8 mouse cellular contexts compared by ENCODE assay signal in genomic region chr16:46010153-46010905, GRCm38 (mm10). TPM values are rescaled to one million over a fixed set of nuclear protein-coding genes. Genes with fewer than 3 reads are reported as not detected.
DNase-seq lines count a peak whose midpoint lies in the region; ATAC-seq and TF ChIP-seq lines count a peak whose summit lies in the region.

Plcxd2 (minus strand) TSS chr16:46010218.

- H3ac ChIP-seq in myocyte (ENCODE audit: control insufficient read depth, insufficient read length), result no peak within 1 kb of the TSS

- peaks cover 25% of the 10 kb centered on the region for H3K4me1 ChIP-seq in forebrain, embryonic 10.5 days
- H3K4me1 ChIP-seq in heart, embryonic 14.5 days (ENCODE audit: control insufficient read depth in 2 of 2, insufficient read depth in 2 of 2, low read length in 2 of 2), result peaks cover 3 to 4% of the 10 kb centered on the region in 2 experiments; a peak in 2 of 4 replicates
- H3K4me1 ChIP-seq in liver, embryonic 11.5 days (replicated peaks; ENCODE audit: control insufficient read depth, insufficient read depth, low read length), result 0 out of 2 replicates have a peak, but pooled peaks cover 2% of the 10 kb centered on the region

- no peaks in the 10 kb centered on the region for H3K36me3 ChIP-seq in forebrain, embryonic 10.5 days (replicated peaks)
- H3K36me3 ChIP-seq in heart, embryonic 14.5 days (ENCODE audit: control insufficient read depth, insufficient read depth, low read length), result no peaks in the 10 kb centered on the region
- no peaks in the 10 kb centered on the region for H3K36me3 ChIP-seq in liver, embryonic 11.5 days (ENCODE audit: control insufficient read depth, insufficient read depth, low read length)
- no peaks in the 10 kb centered on the region for H3K36me3 ChIP-seq in myocyte (ENCODE audit: control insufficient read depth, insufficient read depth)

- peak; percentile 80 for ATAC-seq in CD4-positive, CD25-positive, alpha-beta regulatory T cell, adult 4 months
- peak; percentile 100 for ATAC-seq in heart, embryonic 14.5 days (ENCODE audit: insufficient number of reproducible peaks, insufficient read depth, low FRiP score, low read depth)
- ATAC-seq in liver, embryonic 11.5 days (replicated peaks; ENCODE audit: low FRiP score), result peak; percentile 97

- H3K4me2 ChIP-seq in heart, embryonic 14.5 days (ENCODE audit: low read length), result peak within 1 kb of the TSS; percentile 97
- peak within 1 kb of the TSS; percentile 87 for H3K4me2 ChIP-seq in liver, embryonic 11.5 days
- H3K4me2 ChIP-seq in myocyte (ENCODE audit: low read depth), result peak within 1 kb of the TSS; percentile 91

- DNase-seq in c-Kit-positive CD71-positive TER-119-negative erythroid progenitor cells, embryonic 14.5 days (ENCODE audit: low read depth), result peak; percentile 78
- peak; percentile 95 for DNase-seq in forebrain, embryonic 10.5 days (ENCODE audit: extremely low spot score, low spot score)
- peak; percentile 96 for DNase-seq in kidney, postnatal 10 days
- peak; percentile 91 for DNase-seq in liver, embryonic 11.5 days (ENCODE audit: low spot score)
- DNase-seq in spleen, postnatal 4 days (ENCODE audit: low spot score in 2 of 2), result peak; percentile 83 to 90

- under 1% methylated on average over 39 of the region's 39 CpGs for WGBS in forebrain, embryonic 10.5 days
- whole genome bisulfite sequencing in heart, embryonic 14.5 days, result 0% methylated on average over 39 of the region's 39 CpGs
- under 1% methylated on average over 38 of the region's 39 CpGs for whole genome bisulfite sequencing in liver, embryonic 11.5 days

- H3K79me2 ChIP-seq in myocyte (ENCODE audit: control insufficient read depth, insufficient read depth), result no peaks in the 10 kb centered on the region

- H3K9me3 ChIP-seq in forebrain, embryonic 10.5 days, result no peaks in the 10 kb centered on the region
- no peaks in the 10 kb centered on the region for H3K9me3 ChIP-seq in heart, embryonic 14.5 days (ENCODE audit: control insufficient read depth, low read length)
- no peaks in the 10 kb centered on the region for H3K9me3 ChIP-seq in liver, embryonic 11.5 days (ENCODE audit: control insufficient read depth, low read length)

- H3K4me3 ChIP-seq in forebrain, embryonic 10.5 days, result peak within 1 kb of the TSS; percentile 61
- H3K4me3 ChIP-seq in heart, embryonic 14.5 days (ENCODE audit: control insufficient read depth in 1 of 2, insufficient read depth in 1 of 2, low read depth in 1 of 2, low read length in 2 of 2), result peak within 1 kb of the TSS; percentile 66 to 80
- H3K4me3 ChIP-seq in liver, embryonic 11.5 days (ENCODE audit: low read depth, low read length), result peak within 1 kb of the TSS; percentile 63
- H3K4me3 ChIP-seq in myocyte, result peak within 1 kb of the TSS; percentile 52

- peak within 1 kb of the TSS; percentile 84 for H3K27ac ChIP-seq in forebrain, embryonic 10.5 days
- H3K27ac ChIP-seq in heart, embryonic 14.5 days (replicated peaks in 1 of 2; ENCODE audit: control insufficient read depth in 1 of 2, insufficient read depth in 1 of 2, low read depth in 2 of 2, low read length in 2 of 2), result peak within 1 kb of the TSS; percentile 42 to 66
- peak within 1 kb of the TSS; percentile 69 for H3K27ac ChIP-seq in liver, embryonic 11.5 days (ENCODE audit: low read depth, low read length)

- peak within 1 kb of the TSS; percentile 77 for H3K9ac ChIP-seq in heart, embryonic 14.5 days (ENCODE audit: low read length)
- H3K9ac ChIP-seq in liver, embryonic 11.5 days (ENCODE audit: low read depth, low read length), result peak within 1 kb of the TSS; percentile 68

- H3K27me3 ChIP-seq in forebrain, embryonic 10.5 days (ENCODE audit: poor library complexity, severe bottlenecking), result no peaks in the 10 kb centered on the region; the same call in 1 of the 2 replicates
- no peaks in the 10 kb centered on the region for H3K27me3 ChIP-seq in heart, embryonic 14.5 days (ENCODE audit: control insufficient read depth, insufficient read depth, low read length)
- no peaks in the 10 kb centered on the region for H3K27me3 ChIP-seq in liver, embryonic 11.5 days (replicated peaks; ENCODE audit: control insufficient read depth, insufficient read depth, low read length)
- H3K27me3 ChIP-seq in myocyte (ENCODE audit: control insufficient read depth, insufficient read depth, insufficient read length), result no peaks in the 10 kb centered on the region

- peak; percentile 79 for TF ChIP-seq POLR2A in myocyte (IDR thresholded peaks at IDR 0.05; ENCODE audit: insufficient read length, low read depth)

TF ChIP-seq in myocyte, 11 proteins besides CTCF, POLR2A, EP300 and RAD21:
- TF ChIP-seq TCF3 (IDR thresholded peaks at IDR 0.05; ENCODE audit: insufficient read length, low read depth) (no peak), CEBPB (IDR thresholded peaks at IDR 0.05; ENCODE audit: insufficient read depth, poor library complexity, severe bottlenecking) (no peak), SRF (IDR thresholded peaks at IDR 0.05; ENCODE audit: control insufficient read depth, insufficient read length, low read depth) (no peak), USF1 (IDR thresholded peaks at IDR 0.05; ENCODE audit: low read depth) (no peak), E2F4 (IDR thresholded peaks at IDR 0.05; ENCODE audit: insufficient read depth) (no peak), MYOG (IDR thresholded peaks at IDR 0.05; ENCODE audit: control insufficient read depth in 1 of 3, insufficient read depth in 1 of 3, insufficient read length in 2 of 3, low read depth in 2 of 3) (peak in 2 of 3 experiments; percentile 38 to 78), REST (IDR thresholded peaks at IDR 0.05; ENCODE audit: insufficient read depth, insufficient read length) (no peak), MYOD1 (IDR thresholded peaks at IDR 0.05; ENCODE audit: control insufficient read depth in 1 of 3, insufficient read length in 2 of 3, low read depth in 2 of 3) (peak in 2 of 3 experiments; percentile 18 to 77), MAX (IDR thresholded peaks at IDR 0.05; ENCODE audit: low read depth) (no peak), TCF12 (IDR thresholded peaks at IDR 0.05; ENCODE audit: insufficient read depth, poor library complexity, severe bottlenecking) (no peak), POLR2AphosphoS2 (IDR thresholded peaks at IDR 0.05; ENCODE audit: insufficient read length, low read depth) (peak; percentile 78)

RNA-seq across cellular contexts. Expression of gene Plcxd2, which starts in this region (rescaled TPM):
- polyA plus RNA-seq in CD4-positive, CD25-positive, alpha-beta regulatory T cell, adult 4 months (2017; shearing (Covaris generic)), result 10 to 100 TPM; 10.1 to 11.2 TPM
- polyA plus RNA-seq in forebrain, embryonic 10.5 days (2016; fragmentation: Nextera tagmentation; extraction: Ambion mirVana), result 3.4 and 4.4 TPM in 2 replicates
- 0.28 and 0.50 TPM in 2 replicates for polyA plus RNA-seq in heart, embryonic 14.5 days (2014; fragmentation: Nextera tagmentation; extraction: Ambion mirVana)
- polyA plus RNA-seq in liver, embryonic 11.5 days (2014; fragmentation: Nextera tagmentation; extraction: Ambion mirVana), result 3.5 and 3.8 TPM in 2 replicates
- polyA plus RNA-seq in myocyte (2012; fragmentation: generic; extraction: Trizol), result 0.90 TPM

Comparison
In these comparisons a context has a peak if more than half of its experiments do, and no peak if none do; other contexts are left out.
1. Peak in every context shown above with its lines: DNase-seq, ATAC-seq, H3K4me3 ChIP-seq and H3K27ac ChIP-seq.
2. Peak in ATAC-seq, H3K4me3 ChIP-seq, H3K27ac ChIP-seq, H3K9ac ChIP-seq and H3K4me2 ChIP-seq in heart, embryonic 14.5 days; RNA of the gene not detected or under 1 TPM.